Mouse (Mus musculus): ENCODE measurements at regions not wholly inside any gene's neighbourhood (a gene's known extent, or its start where the extent isn't known, plus 50 kb on each side); places are given as distances from the start of the nearest gene placed in this dataset.

GRCm38 (mm10) chr5:17321501-17321900, 51.5 kb upstream of the Speer4f2 start:
- ATAC-seq, result no peak
- no peak overlapping the region for H3K9ac ChIP-seq (replicated peaks; ENCODE audit: low read length)
- H3K4me1 ChIP-seq (ENCODE audit: insufficient read depth, low read length), result no peaks in the 10 kb centered on the region
- H3K27me3 ChIP-seq (ENCODE audit: insufficient read depth, low read length), result no peaks in the 10 kb centered on the region
- no peaks in the 10 kb centered on the region for H3K36me3 ChIP-seq (ENCODE audit: insufficient read depth, low read length)
- no peak overlapping the region for H3K4me3 ChIP-seq (ENCODE audit: low read length)
- no peak for DNase-seq (ENCODE audit: low spot score)
- H3K9me3 ChIP-seq (ENCODE audit: low read length), result no peaks in the 10 kb centered on the region
- H3K4me2 ChIP-seq (ENCODE audit: low read depth, low read length), result no peak overlapping the region
- no peak for TF ChIP-seq CTCF (IDR thresholded peaks at IDR 0.05; ENCODE audit: low read depth)
- H3K27ac ChIP-seq, result no peak overlapping the region

All from hindbrain, postnatal 0 days (tissue).